Mouse (Mus musculus): ENCODE measurements around the gene P4ha1.
"Not testable (repeated sequence)": the region's sequence is repeated elsewhere in the genome, so short reads cannot be mapped to it uniquely, and the experiment has no call there.

The P4ha1 gene

DNA sequence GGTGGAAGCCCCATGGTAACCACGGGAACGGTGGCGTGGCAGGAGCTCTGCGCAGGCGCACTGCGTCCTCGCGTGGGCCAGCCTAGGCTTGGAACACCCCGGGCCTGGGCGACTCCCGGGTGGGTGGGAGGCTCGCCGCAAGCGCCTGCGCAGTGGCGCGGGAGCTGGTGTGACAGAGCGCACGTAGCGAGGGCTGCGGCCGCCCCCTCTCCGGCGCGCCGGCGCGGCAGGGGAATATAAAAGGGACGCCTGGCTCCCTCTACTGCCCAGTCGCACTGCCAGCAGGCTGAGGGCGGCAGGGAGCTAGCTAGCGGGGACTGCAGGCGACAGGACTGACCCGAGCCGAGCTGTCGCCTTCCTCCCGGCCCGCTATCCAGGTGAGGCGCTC lies at the start of gene P4ha1:
TSS of gene P4ha1 (plus strand) at position 197 of the 388 bp plus-strand sequence.
- DNase-seq, result peak; percentile 99 to 100

GRCm38 (mm10) chr10:59275745-59276144 lies 47.4 kb upstream of the P4ha1 start:
- no peak for DNase-seq

DNA sequence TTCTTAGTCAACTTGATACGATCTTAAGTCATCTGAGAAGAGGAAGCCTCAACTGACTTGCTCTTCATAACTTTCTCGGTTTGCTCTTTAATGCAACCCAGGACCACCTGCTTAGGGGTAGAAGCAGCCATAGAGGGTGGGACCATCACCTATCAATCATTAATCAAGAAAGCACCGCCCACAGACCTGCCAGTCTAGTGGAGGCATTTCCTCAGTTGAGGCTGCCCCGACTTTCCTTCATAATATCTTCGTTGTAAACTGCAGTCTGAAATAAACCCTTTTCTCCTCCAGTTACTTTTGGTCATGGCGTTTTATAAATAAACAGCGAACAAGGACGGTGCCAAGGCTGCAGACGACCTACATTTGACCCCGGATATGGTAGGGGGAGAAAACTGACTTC lies 46.0 kb upstream of the P4ha1 start:
- DNase-seq, result no peak

GRCm38 (mm10) chr10:59277729-59278475 lies 45.2 kb upstream of the P4ha1 start:
- DNase-seq, result no peak

DNA sequence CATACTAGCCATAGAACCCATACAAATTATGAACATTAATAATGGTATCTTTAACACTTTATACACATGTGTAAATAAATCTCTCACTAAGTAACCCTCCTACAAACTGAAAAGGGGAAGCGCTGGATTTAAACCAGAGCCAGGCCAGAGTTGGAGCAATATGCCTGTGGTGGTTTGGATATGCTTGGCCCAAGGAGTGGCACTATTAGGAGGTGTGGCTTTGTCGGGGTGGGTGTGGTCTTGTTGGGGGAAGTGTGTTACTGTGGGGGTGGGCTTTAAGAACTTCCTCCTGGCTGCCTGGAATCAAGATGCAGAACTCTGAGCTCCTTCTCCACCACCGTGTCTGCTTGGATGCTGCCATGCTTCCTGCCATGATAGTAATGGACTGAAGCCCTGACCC lies 39.9 kb upstream of the P4ha1 start:
- no peak for DNase-seq

DNA sequence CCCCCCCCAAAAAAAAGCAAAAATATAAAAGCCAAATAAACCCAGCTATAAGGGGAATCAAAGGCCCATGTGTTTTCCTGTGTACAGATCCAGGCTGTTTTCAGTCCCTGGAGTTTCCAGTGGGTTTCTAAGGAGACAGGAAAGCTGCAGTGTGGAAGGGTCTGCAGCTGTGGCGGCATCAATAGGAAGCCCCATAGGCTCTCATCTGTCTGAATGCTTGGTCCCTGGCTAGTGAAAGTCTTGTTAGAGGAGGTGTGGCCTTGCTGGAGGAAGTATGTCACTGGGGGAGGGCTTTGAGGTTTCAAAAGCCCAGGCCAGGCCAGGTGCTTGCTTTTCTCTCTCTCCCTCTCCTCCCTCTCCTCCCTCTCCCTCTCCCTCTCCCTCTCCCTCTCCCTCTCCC lies 39.3 kb upstream of the P4ha1 start:
- DNase-seq, result no peak

- DNase-seq, result no peak
Observed at GRCm38 (mm10) chr10:59285530-59285929, 37.6 kb upstream of the P4ha1 start.

GRCm38 (mm10) chr10:59287251-59287650 lies 35.8 kb upstream of the P4ha1 start:
- DNase-seq, result no peak

- no peak for DNase-seq
Observed at GRCm38 (mm10) chr10:59287662-59288061, 35.4 kb upstream of the P4ha1 start.

- DNase-seq, result peak in 1 of 2 experiments; percentile 54
Observed at GRCm38 (mm10) chr10:59289062-59289461, 34.0 kb upstream of the P4ha1 start.

- peak in 1 of 2 experiments; percentile 20 for DNase-seq
Observed at GRCm38 (mm10) chr10:59291536-59291935, 31.6 kb upstream of the P4ha1 start.

- DNase-seq, result no peak
Observed at GRCm38 (mm10) chr10:59292079-59292478, 31.0 kb upstream of the P4ha1 start.

DNA sequence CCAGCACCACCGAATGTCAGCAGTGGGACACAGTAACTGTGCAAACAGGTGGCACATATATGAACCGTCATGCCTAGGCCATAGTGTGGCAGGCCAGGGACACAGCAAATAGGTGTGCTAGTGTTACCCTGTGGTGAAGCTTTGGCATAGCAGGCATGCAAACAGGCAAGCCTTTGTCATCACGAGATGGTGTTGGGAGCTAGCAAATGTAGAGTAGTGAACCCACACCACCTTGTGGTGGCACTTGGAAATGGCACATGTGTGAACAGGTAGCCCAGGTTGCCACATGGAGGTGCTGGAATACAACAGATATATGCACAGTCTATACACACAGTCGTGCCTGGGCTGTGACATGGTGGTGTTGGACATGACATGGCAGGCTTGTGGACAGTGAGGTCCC lies 30.5 kb upstream of the P4ha1 start:
- peak; percentile 84 to 88 for DNase-seq

- peak; percentile 79 to 86 for DNase-seq
Observed at GRCm38 (mm10) chr10:59295241-59295811, 27.8 kb upstream of the P4ha1 start.

DNA sequence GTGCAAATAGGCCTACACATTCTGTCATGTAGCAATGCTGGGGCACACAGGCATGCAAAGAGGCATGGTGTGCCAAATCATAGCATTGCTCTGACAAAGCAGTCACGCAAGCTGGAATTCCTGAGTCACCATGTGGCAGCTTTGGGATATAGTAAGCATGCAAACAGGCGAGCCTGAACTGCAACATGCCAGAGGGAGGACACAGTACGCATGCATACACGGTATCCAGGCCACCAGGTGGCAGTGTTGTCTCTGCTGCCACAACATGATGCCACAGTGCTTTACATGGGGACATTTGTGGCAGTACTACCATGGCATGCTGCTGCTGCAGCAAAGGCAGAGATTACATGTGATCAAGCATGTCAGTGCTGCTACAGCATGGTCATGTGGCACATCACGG lies 26.8 kb upstream of the P4ha1 start:
- peak; percentile 73 to 85 for DNase-seq

GRCm38 (mm10) chr10:59302671-59303070 lies 20.4 kb upstream of the P4ha1 start:
- not testable (repeated sequence) for DNase-seq

GRCm38 (mm10) chr10:59308993-59309715 lies 13.9 kb upstream of the P4ha1 start:
- peak; percentile 73 to 77 for DNase-seq

DNA sequence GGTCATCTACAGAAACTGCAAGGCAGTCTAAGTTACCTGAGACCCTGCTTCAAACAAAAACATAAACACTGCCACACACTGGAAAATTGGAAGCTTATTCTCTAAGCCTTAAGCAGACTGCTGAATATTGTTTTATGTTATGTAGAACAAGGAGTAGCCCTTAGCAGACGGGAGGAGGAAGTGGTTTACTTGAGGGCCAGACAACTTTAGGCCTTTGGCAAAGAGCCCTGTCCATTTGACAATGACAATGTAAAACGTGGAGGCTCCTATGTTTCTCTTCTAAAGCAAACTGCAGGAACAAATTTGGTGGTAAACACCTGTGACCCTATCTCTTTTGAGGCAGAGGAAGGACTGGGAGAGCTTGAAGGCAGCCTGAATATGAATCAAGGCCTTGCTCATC lies 13.0 kb upstream of the P4ha1 start:
- no peak for DNase-seq

GRCm38 (mm10) chr10:59310691-59311457 lies 12.2 kb upstream of the P4ha1 start:
- DNase-seq, result no peak

DNA sequence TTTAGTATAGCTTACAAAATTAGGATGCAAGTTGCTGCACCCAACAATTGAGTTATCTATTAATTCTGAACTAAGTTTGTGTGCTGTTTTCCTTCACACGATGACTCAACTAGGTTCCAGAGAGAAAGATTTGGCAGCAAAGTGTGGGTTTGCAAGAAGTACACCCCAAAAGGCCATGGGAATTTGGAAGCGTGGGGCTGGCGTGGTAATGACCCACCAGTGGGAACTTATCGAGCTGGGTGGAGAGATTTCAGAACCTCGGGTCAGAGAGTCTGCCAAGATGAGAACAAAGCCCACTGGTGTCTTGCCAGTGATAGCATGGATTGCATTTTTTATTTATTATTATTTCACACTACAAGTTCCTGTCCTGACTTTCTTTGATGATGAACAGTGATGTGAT lies 11.2 kb upstream of the P4ha1 start:
- DNase-seq, result no peak

GRCm38 (mm10) chr10:59321112-59321511 lies 2.0 kb upstream of the P4ha1 start:
- no peak for DNase-seq

DNA sequence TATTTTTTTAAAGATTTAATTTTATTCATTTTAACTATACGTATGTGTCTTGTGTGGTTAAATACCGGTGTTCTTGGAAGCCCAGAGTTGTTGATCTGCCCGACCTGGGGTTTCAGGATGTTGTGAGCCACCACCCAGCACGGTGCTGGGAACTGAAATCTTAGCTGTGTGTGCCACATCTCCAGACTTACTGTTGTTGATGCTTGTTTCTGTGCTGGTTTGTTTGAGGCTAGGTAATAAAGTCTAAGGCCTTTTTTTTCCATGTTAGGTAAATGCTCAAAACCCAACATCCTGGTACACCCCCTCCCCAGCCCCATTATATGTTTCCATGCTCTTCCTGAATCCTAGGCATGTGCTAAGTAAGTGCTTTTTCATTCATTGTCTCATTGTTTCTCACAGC lies 825 bp upstream of the P4ha1 start:
- no peak for DNase-seq

DNA sequence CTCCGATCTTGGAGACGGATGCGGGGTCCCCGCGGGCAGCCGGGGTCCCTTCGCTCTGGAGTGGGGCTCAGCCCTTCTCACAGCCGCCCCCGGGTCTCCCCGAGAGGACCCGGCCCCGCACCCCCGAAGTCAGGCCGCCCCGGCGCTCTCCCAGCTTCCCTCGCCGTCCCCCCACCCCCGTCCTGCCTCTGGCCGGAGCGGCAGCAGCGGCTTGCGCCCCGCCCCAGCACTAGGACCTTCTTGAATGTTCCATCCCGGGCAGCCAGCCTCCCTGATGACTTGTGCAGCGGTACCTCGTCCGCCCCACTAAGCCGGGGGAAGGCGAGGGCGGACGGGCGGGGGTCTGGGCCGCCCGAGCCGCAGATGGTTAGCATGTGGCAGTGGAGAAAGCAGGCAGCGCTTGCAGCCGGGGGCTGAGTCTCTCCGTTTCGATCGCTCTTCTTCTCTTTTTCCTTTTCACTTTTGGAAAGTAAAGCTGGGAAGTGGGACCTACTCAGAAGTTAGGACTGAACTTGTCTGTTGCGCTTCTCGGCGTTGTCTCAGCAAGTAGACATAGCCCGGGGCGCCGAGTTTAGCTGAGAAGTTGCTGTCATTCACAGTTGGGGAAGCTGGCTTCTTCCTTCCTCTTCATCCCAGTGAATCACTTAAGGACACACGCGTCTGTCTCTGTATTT lies 529 bp downstream of the P4ha1 start:
- no peak for DNase-seq

All from cerebellum, postnatal 14 days (tissue).